Mouse (Mus musculus) MEL (cell line): ENCODE data around the gene Trib3.
A peak's percentile ranks its signal among the peaks of the same experiment; 100 is the strongest.

Source experiments
- CHD2 ChIP-seq: IDR thresholded peaks from 2 replicates; pipeline ENCODE4 v1.6.1; 2011; ENCODE audit warnings: low read length, improper control_type of control experiment
- CTCF ChIP-seq, 3 experiments: IDR thresholded peaks in 2 of 3; conservative IDR thresholded peaks in 1 of 3; 2 replicates each; pipeline ENCODE4 v1.5.1; 2011 to 2012; ENCODE audit warnings: low read length in 3 of 3, low read depth in 2 of 3, mild to moderate bottlenecking in 2 of 3, improper control_type of control experiment in 1 of 3, inconsistent platforms in 1 of 3, mixed read lengths in 1 of 3, moderate library complexity in 1 of 3; ENCODE audit not compliant: control insufficient read depth in 1 of 3, insufficient read depth in 1 of 3, poor library complexity in 1 of 3, severe bottlenecking in 1 of 3
- EP300 ChIP-seq, 2 experiments: IDR thresholded peaks; 2 replicates each; pipeline ENCODE4 v1.6.1; 2011; ENCODE audit warnings: improper control_type of control experiment in 2 of 2, low read length in 2 of 2, low read depth in 1 of 2, mild to moderate bottlenecking in 1 of 2
- KAT2A ChIP-seq: conservative IDR thresholded peaks from 2 replicates; pipeline ENCODE4 v1.6.1; 2012; ENCODE audit warnings: low read depth, low read length, improper control_type of control experiment, inconsistent platforms
- MAX ChIP-seq: IDR thresholded peaks from 2 replicates; pipeline ENCODE4 v1.6.1; 2011; ENCODE audit warnings: low read length, improper control_type of control experiment
- NRF1 ChIP-seq: IDR thresholded peaks from 2 replicates; pipeline ENCODE4 v1.6.1; 2014; ENCODE audit warnings: low read depth, mild to moderate bottlenecking, inconsistent platforms, low read length, improper control_type of control experiment, moderate library complexity; ENCODE audit not compliant: poor library complexity, insufficient read depth, severe bottlenecking
- POLR2A ChIP-seq, 2 experiments: IDR thresholded peaks; 2 replicates each; pipeline ENCODE4 v1.6.1; 2011 to 2012; ENCODE audit warnings: low read length in 2 of 2, mild to moderate bottlenecking in 2 of 2, control low read depth in 1 of 2, improper control_type of control experiment in 1 of 2, low read depth in 1 of 2, moderate library complexity in 1 of 2; ENCODE audit not compliant: control insufficient read depth in 1 of 2, insufficient read depth in 1 of 2, poor library complexity in 1 of 2
- POLR2AphosphoS2 ChIP-seq: IDR thresholded peaks from 2 replicates; pipeline ENCODE4 v1.6.1; 2011; ENCODE audit warnings: low read length, improper control_type of control experiment
- RCOR1 ChIP-seq: IDR thresholded peaks from 2 replicates; pipeline ENCODE4 v1.6.1; 2012; ENCODE audit warnings: low read depth, mild to moderate bottlenecking, inconsistent platforms, low read length, improper control_type of control experiment
- SIN3A ChIP-seq: IDR thresholded peaks from 2 replicates; pipeline ENCODE4 v1.6.1; 2012; ENCODE audit warnings: low read length, improper control_type of control experiment, inconsistent platforms
- TAL1 ChIP-seq: IDR thresholded peaks from 2 replicates; pipeline ENCODE4 v1.6.1; 2012; ENCODE audit warnings: mild to moderate bottlenecking, inconsistent platforms, low read length, moderate library complexity, mixed read lengths
- TBP ChIP-seq: IDR thresholded peaks from 2 replicates; pipeline ENCODE4 v1.8.0; 2011; ENCODE audit warnings: low read depth, low read length, improper control_type of control experiment
- USF1 ChIP-seq: IDR thresholded peaks from 2 replicates; pipeline ENCODE4 v1.6.1; 2014; ENCODE audit warnings: low read depth, mild to moderate bottlenecking, inconsistent platforms, low read length, improper control_type of control experiment, moderate library complexity
- ZC3H11A ChIP-seq: IDR thresholded peaks from 2 replicates; pipeline ENCODE4 v1.6.1; 2012; ENCODE audit warnings: low read depth, mild to moderate bottlenecking, inconsistent platforms, low read length, improper control_type of control experiment

GRCm38 (mm10) chr2:152363245-152364147 is 19.7 kb upstream of the Trib3 start:
- TF ChIP-seq TAL1 = no peak
- no peak for TF ChIP-seq RCOR1
- TF ChIP-seq EP300 (IDR thresholded peaks at IDR 0.05; ENCODE audit: low read depth in 1 of 2, low read length in 2 of 2) = peak; percentile 6 to 37; a peak in 1 of 4 replicates
- peak; percentile 89 to 98 (median 94) for TF ChIP-seq CTCF (IDR thresholded peaks at IDR 0.05 in 2 of 3, conservative IDR thresholded peaks at IDR 0.05 in 1 of 3; ENCODE audit: control insufficient read depth in 1 of 3, insufficient read depth in 1 of 3, low read depth in 2 of 3, low read length in 3 of 3, poor library complexity in 1 of 3, severe bottlenecking in 1 of 3)
- peak; percentile 40; the same call in 1 of the 2 replicates for TF ChIP-seq TBP
- no peak; the same call in 1 of the 2 replicates for TF ChIP-seq KAT2A
- TF ChIP-seq POLR2A (IDR thresholded peaks at IDR 0.05; ENCODE audit: control insufficient read depth in 1 of 2, insufficient read depth in 1 of 2, low read depth in 1 of 2, low read length in 2 of 2, poor library complexity in 1 of 2) = peak in 1 of 2 experiments; percentile 63; a peak in 2 of 4 replicates
- peak; percentile 57 for TF ChIP-seq SIN3A
- TF ChIP-seq NRF1 = no peak; the same call in 1 of the 2 replicates
- TF ChIP-seq USF1 = peak; percentile 77
- no peak for TF ChIP-seq POLR2AphosphoS2
- TF ChIP-seq ZC3H11A = peak; percentile 51
- TF ChIP-seq MAX = peak; percentile 95
- no peak for TF ChIP-seq CHD2
